9 mouse cellular contexts compared by ENCODE assay signal in the genomic region with DNA sequence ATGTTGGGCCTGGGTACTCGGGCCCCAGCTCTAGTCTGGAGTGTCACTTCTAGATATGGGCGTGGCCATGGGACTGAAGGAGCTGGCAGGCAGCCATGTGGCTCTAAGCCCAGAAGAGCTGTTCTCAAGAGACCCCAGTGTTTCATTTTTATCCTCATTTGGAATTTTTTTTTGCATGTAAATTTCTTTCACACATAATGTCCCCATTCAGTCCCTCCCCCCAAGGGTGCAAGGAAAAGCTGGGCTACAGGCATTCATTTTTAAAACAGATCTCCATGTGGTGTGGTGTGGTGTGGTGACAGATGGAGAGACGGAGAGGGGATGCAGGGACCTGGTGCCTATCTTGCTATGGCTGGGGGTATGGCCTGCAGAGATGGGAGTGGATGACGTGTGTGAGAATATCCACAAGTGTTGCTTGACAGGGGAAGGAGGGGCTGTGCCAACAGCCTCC. TPM values are rescaled to one million over a fixed set of nuclear protein-coding genes. Genes with fewer than 3 reads are reported as not detected.
A peak's percentile ranks its signal among the peaks of the same experiment; 100 is the strongest.
DNase-seq lines count a peak whose midpoint lies in the region; ATAC-seq lines count a peak whose summit lies in the region.
"Had no signal": no experiment of that assay in that cellular context is flagged by ENCODE, and none has a peak within 500 bp of the region (broad histone marks: within the 10 kb centered on the region; RNA-seq: fewer than 3 reads in every experiment).

No protein-coding gene starts in this region.

- H3K27ac ChIP-seq in kidney, embryonic 14.5 days (ENCODE audit: low read depth, low read length): no peak overlapping the region
- peak overlapping the region; percentile 77 for H3K27ac ChIP-seq in embryonic facial prominence, embryonic 14.5 days (replicated peaks; ENCODE audit: low read depth, low read length)
- H3K27ac ChIP-seq in heart, embryonic 11.5 days (ENCODE audit: low read depth, low read length): peak overlapping the region; percentile 81
- H3K27ac ChIP-seq in neural tube, embryonic 13.5 days (replicated peaks): peak overlapping the region; percentile 77
- H3K27ac ChIP-seq: liver, embryonic 14.5 days had no signal

- no peaks in the 10 kb centered on the region for H3K36me3 ChIP-seq in kidney, embryonic 14.5 days (ENCODE audit: control insufficient read depth, insufficient read depth, low read length)
- 0 out of 2 replicates have a peak, but pooled peaks cover 3% of the 10 kb centered on the region for H3K36me3 ChIP-seq in embryonic facial prominence, embryonic 14.5 days (ENCODE audit: control insufficient read depth, insufficient read depth, low read length)
- no peaks in the 10 kb centered on the region; the same call in 1 of the 2 replicates for H3K36me3 ChIP-seq in heart, embryonic 11.5 days (ENCODE audit: control insufficient read depth, insufficient read depth, low read length)
- peaks cover 18% of the 10 kb centered on the region for H3K36me3 ChIP-seq in neural tube, embryonic 13.5 days

- no peak for DNase-seq in kidney, adult 18-20 months
- DNase-seq in embryonic facial prominence, embryonic 14.5 days (ENCODE audit: low spot score): peak; percentile 87
- peak; percentile 71 to 76 for DNase-seq in layer of hippocampus, postnatal 10 days (ENCODE audit: low spot score in 2 of 2)
- no peak for DNase-seq in yolk sac, embryonic 10.5 days (ENCODE audit: low spot score)
- DNase-seq in embryo, embryonic 10 days (ENCODE audit: low spot score): no peak

- no peaks in the 10 kb centered on the region for H3K27me3 ChIP-seq in kidney, embryonic 14.5 days (ENCODE audit: control insufficient read depth, insufficient read depth, low read length)
- H3K27me3 ChIP-seq in embryonic facial prominence, embryonic 14.5 days (replicated peaks; ENCODE audit: control insufficient read depth, insufficient read depth, low read length): no peaks in the 10 kb centered on the region
- H3K27me3 ChIP-seq in heart, embryonic 11.5 days (ENCODE audit: control insufficient read depth, insufficient read depth, low read length): no peaks in the 10 kb centered on the region
- no peaks in the 10 kb centered on the region for H3K27me3 ChIP-seq in neural tube, embryonic 13.5 days

- no peak overlapping the region for H3K4me2 ChIP-seq in kidney, embryonic 14.5 days (replicated peaks; ENCODE audit: low read depth, low read length)
- no peak overlapping the region for H3K4me2 ChIP-seq in embryonic facial prominence, embryonic 14.5 days (ENCODE audit: low read depth, low read length)
- peak overlapping the region; percentile 12 for H3K4me2 ChIP-seq in heart, embryonic 11.5 days
- H3K4me2 ChIP-seq in neural tube, embryonic 13.5 days: no peak overlapping the region

- H3K4me3 ChIP-seq in kidney, embryonic 14.5 days (ENCODE audit: low read length): no peak overlapping the region
- no peak overlapping the region for H3K4me3 ChIP-seq in embryonic facial prominence, embryonic 14.5 days (ENCODE audit: low read depth, low read length)
- H3K4me3 ChIP-seq in heart, embryonic 11.5 days (ENCODE audit: low read depth, low read length): no peak overlapping the region
- no peak overlapping the region for H3K4me3 ChIP-seq in neural tube, embryonic 13.5 days

- H3K9me3 ChIP-seq in kidney, embryonic 14.5 days (ENCODE audit: control insufficient read depth, low read length): no peaks in the 10 kb centered on the region
- no peaks in the 10 kb centered on the region for H3K9me3 ChIP-seq in embryonic facial prominence, embryonic 14.5 days (ENCODE audit: control insufficient read depth, low read length)
- H3K9me3 ChIP-seq in heart, embryonic 11.5 days (replicated peaks; ENCODE audit: control insufficient read depth, low read length): no peaks in the 10 kb centered on the region
- no peaks in the 10 kb centered on the region for H3K9me3 ChIP-seq in neural tube, embryonic 13.5 days

- WGBS in kidney, embryonic 14.5 days: 52% methylated on average over 4 of the region's 4 CpGs
- 28% methylated on average over 4 of the region's 4 CpGs for WGBS in embryonic facial prominence, embryonic 14.5 days
- 17% methylated on average over 4 of the region's 4 CpGs for WGBS in heart, embryonic 11.5 days (ENCODE audit: insufficient replicate concordance)
- 28% methylated on average over 4 of the region's 4 CpGs for WGBS in neural tube, embryonic 13.5 days

- H3K4me1 ChIP-seq in kidney, embryonic 14.5 days (ENCODE audit: control insufficient read depth, insufficient read depth, low read length): peaks cover 5% of the 10 kb centered on the region; the same call in 1 of the 2 replicates
- peaks cover 24% of the 10 kb centered on the region for H3K4me1 ChIP-seq in embryonic facial prominence, embryonic 14.5 days (ENCODE audit: control insufficient read depth, insufficient read depth, low read length)
- peaks cover 27% of the 10 kb centered on the region for H3K4me1 ChIP-seq in heart, embryonic 11.5 days (ENCODE audit: control insufficient read depth, insufficient read depth, low read length)
- peaks cover 30% of the 10 kb centered on the region for H3K4me1 ChIP-seq in neural tube, embryonic 13.5 days (replicated peaks)

- H3K9ac ChIP-seq in kidney, embryonic 14.5 days (ENCODE audit: low read depth, low read length): no peak overlapping the region
- no peak overlapping the region for H3K9ac ChIP-seq in embryonic facial prominence, embryonic 14.5 days (ENCODE audit: low read depth, low read length)
- H3K9ac ChIP-seq in heart, embryonic 11.5 days (ENCODE audit: low read depth, low read length): no peak overlapping the region
- H3K9ac ChIP-seq in neural tube, embryonic 13.5 days: no peak overlapping the region
- H3K9ac ChIP-seq: liver, embryonic 14.5 days had no signal

- peak; percentile 69; the same call in 1 of the 2 replicates for ATAC-seq in kidney, embryonic 14.5 days (ENCODE audit: low FRiP score, low TSS enrichment)
- peak; percentile 82 for ATAC-seq in embryonic facial prominence, embryonic 14.5 days (ENCODE audit: low read depth)
- ATAC-seq in heart, embryonic 11.5 days (replicated peaks; ENCODE audit: insufficient number of reproducible peaks, low FRiP score, low TSS enrichment): peak; percentile 76
- ATAC-seq in neural tube, embryonic 13.5 days (ENCODE audit: low read depth): peak; percentile 88

RNA-seq across cellular contexts. Expression of gene Umps, which starts 37.3 kb away (rescaled TPM):
- 49.7 and 72.2 TPM in 2 replicates for polyA plus RNA-seq in kidney, embryonic 14.5 days (2014; fragmentation: Nextera tagmentation; extraction: Ambion mirVana)
- polyA plus RNA-seq in embryonic facial prominence, embryonic 14.5 days (2014; fragmentation: Nextera tagmentation; extraction: Ambion mirVana): 45.7 and 51.2 TPM in 2 replicates
- polyA plus RNA-seq in heart, embryonic 11.5 days (2014; fragmentation: Nextera tagmentation; extraction: Ambion mirVana): 43.0 and 43.9 TPM in 2 replicates
- total RNA-seq in layer of hippocampus, postnatal 10 days (2021): 10 to 100 TPM; 17.1 to 18.5 TPM
- polyA plus RNA-seq in neural tube, embryonic 13.5 days (2015; fragmentation: Nextera tagmentation; extraction: Ambion mirVana): 20.4 and 23.0 TPM in 2 replicates

Comparison
In these comparisons a context has a peak if more than half of its experiments do, and no peak if none do; other contexts are left out.
1. DNase-seq: peak in embryonic facial prominence, embryonic 14.5 days (single experiment) and layer of hippocampus, postnatal 10 days (2 of 2); none in kidney, adult 18-20 months (single experiment), yolk sac, embryonic 10.5 days (single experiment) and embryo, embryonic 10 days (single experiment).
2. Peak in every context shown above with its lines, with median percentiles within 50 percentile points of each other: ATAC-seq.